Mouse (Mus musculus) hindbrain, embryonic 11.5 days (tissue): ENCODE results near the gene Ywhab. TPM values are rescaled to one million over a fixed set of nuclear protein-coding genes. Genes with fewer than 3 reads are reported as not detected.
A peak's percentile ranks its signal among the peaks of the same experiment; 100 is the strongest.

Experiments
- ATAC-seq: fragments of 200-750 bp; cut with Nextera tagmentation; 2 replicates; pipeline ENCODE4 v1.8.0; 2017; ENCODE audit warnings: mild to moderate bottlenecking, moderate TSS enrichment, moderate library complexity; ENCODE audit not compliant: low FRiP score
- DNase-seq: peaks from one replicate; pipeline ENCODE4 v3.0.0-alpha.2; 2015; ENCODE audit warnings: low spot score
- H3K27ac ChIP-seq: fragments of 300-500 bp; sonication (generic); 2 replicates; pipeline ENCODE4 v1.5.1; 2014; ENCODE audit warnings: mild to moderate bottlenecking, low read depth, low read length
- H3K27me3 ChIP-seq: fragments of 300-500 bp; sonication (generic); 2 replicates; pipeline ENCODE4 v1.6.1; 2014; ENCODE audit warnings: mild to moderate bottlenecking, low read length, moderate library complexity, mixed read lengths; ENCODE audit not compliant: control insufficient read depth, insufficient read depth
- H3K36me3 ChIP-seq: fragments of 300-500 bp; sonication (generic); 2 replicates; pipeline ENCODE4 v1.6.1; 2014; ENCODE audit warnings: mild to moderate bottlenecking, low read length, moderate library complexity, mixed read lengths; ENCODE audit not compliant: control insufficient read depth, insufficient read depth
- H3K4me1 ChIP-seq: fragments of 300-500 bp; sonication (generic); replicated peaks from 2 replicates; pipeline ENCODE4 v1.6.1; 2014; ENCODE audit warnings: low read length, mixed read lengths; ENCODE audit not compliant: control insufficient read depth, insufficient read depth
- H3K4me2 ChIP-seq: fragments of 300-500 bp; sonication (generic); replicated peaks from 2 replicates; pipeline ENCODE4 v1.6.1; 2014; ENCODE audit warnings: mild to moderate bottlenecking, low read depth, low read length
- H3K4me3 ChIP-seq: fragments of 300-500 bp; sonication (generic); 2 replicates; pipeline ENCODE4 v1.5.1; 2014; ENCODE audit warnings: low read depth, low read length
- H3K9ac ChIP-seq: fragments of 300-500 bp; sonication (generic); 2 replicates; pipeline ENCODE4 v1.6.1; 2014; ENCODE audit warnings: low read depth, low read length
- H3K9me3 ChIP-seq: fragments of 300-500 bp; sonication (generic); 2 replicates; pipeline ENCODE4 v1.6.1; 2016; ENCODE audit warnings: low read length; ENCODE audit not compliant: control insufficient read depth
- WGBS: fragments of 180-500 bp; shearing (Covaris S2); extraction: QIAGEN DNeasy Blood & Tissue Kit; methylation state at CpG from one replicate; pipeline ENCODE4 v1.1.7; 2014; 5-methylcytosine and 5-hydroxymethylcytosine counted together
- polyA plus RNA-seq: library from polyadenylated mRNA; unstranded; fragments of >200 nt; fragmentation: Nextera tagmentation; extraction: Ambion mirVana; gene quantifications from 2 replicates; pipeline ENCODE4 v1.2.1, GENCODE M21; 2014

The Ywhab gene
- 327 and 328 TPM in 2 replicates for polyA plus RNA-seq

GRCm38 (mm10) chr2:163994654-163994976 is at the start of gene Ywhab:
TSS of gene Ywhab (plus strand) at chr2:163994960.
- H3K9ac ChIP-seq, result peak within 1 kb of the TSS; percentile 74
- no peaks in the 10 kb centered on the region for H3K9me3 ChIP-seq
- peak within 1 kb of the TSS; percentile 82 for H3K27ac ChIP-seq
- H3K4me2 ChIP-seq, result peak within 1 kb of the TSS; percentile 56
- no peaks in the 10 kb centered on the region for H3K27me3 ChIP-seq
- WGBS, result 1% methylated on average over 14 of the region's 14 CpGs
- H3K4me3 ChIP-seq, result peak within 1 kb of the TSS; percentile 59
- no peak for DNase-seq
- H3K36me3 ChIP-seq, result no peaks in the 10 kb centered on the region
- ATAC-seq, result no peak
- H3K4me1 ChIP-seq, result peaks cover 5% of the 10 kb centered on the region

GRCm38 (mm10) chr2:163946221-163946620 is 48.5 kb upstream of the Ywhab start:
- no peak for ATAC-seq
- H3K36me3 ChIP-seq, result no peaks in the 10 kb centered on the region
- H3K27me3 ChIP-seq, result no peaks in the 10 kb centered on the region
- DNase-seq, result no peak
- no peak overlapping the region for H3K27ac ChIP-seq
- no peak overlapping the region for H3K4me2 ChIP-seq
- no peaks in the 10 kb centered on the region for H3K9me3 ChIP-seq
- H3K4me1 ChIP-seq, result no peaks in the 10 kb centered on the region
- H3K4me3 ChIP-seq, result no peak overlapping the region
- no peak overlapping the region for H3K9ac ChIP-seq
- 83% methylated on average over 15 of the region's 15 CpGs for WGBS

- 71% methylated on average over 7 of the region's 7 CpGs for WGBS
- DNase-seq, result no peak
These were observed 46.8 kb upstream of the Ywhab start for GRCm38 (mm10) chr2:163947976-163948375.

GRCm38 (mm10) chr2:163951770-163952169 is 43.0 kb upstream of the Ywhab start:
- H3K4me3 ChIP-seq, result no peak overlapping the region
- H3K36me3 ChIP-seq, result no peaks in the 10 kb centered on the region
- no peaks in the 10 kb centered on the region for H3K4me1 ChIP-seq
- no peak overlapping the region for H3K4me2 ChIP-seq
- no peak for ATAC-seq
- H3K9me3 ChIP-seq, result no peaks in the 10 kb centered on the region
- 24% methylated on average over 4 of the region's 4 CpGs for WGBS
- no peak overlapping the region for H3K9ac ChIP-seq
- no peaks in the 10 kb centered on the region for H3K27me3 ChIP-seq
- DNase-seq, result peak; percentile 71
- H3K27ac ChIP-seq, result no peak overlapping the region

More at GRCm38 (mm10) chr2:163947976-163948375, 46.8 kb upstream of the Ywhab start:
- Histone ChIP-seq H3K9ac (no peak overlapping the region), H3K4me1 (no peaks in the 10 kb centered on the region), H3K4me3 (no peak overlapping the region), H3K9me3 (no peaks in the 10 kb centered on the region), H3K27me3 (no peaks in the 10 kb centered on the region), H3K27ac (no peak overlapping the region), H3K4me2 (no peak overlapping the region), H3K36me3 (no peaks in the 10 kb centered on the region)
- no peak for ATAC-seq

GRCm38 (mm10) chr2:163953622-163954310 is 41.0 kb upstream of the Ywhab start:
- ATAC-seq, result no peak
- Histone ChIP-seq H3K36me3 (no peaks in the 10 kb centered on the region), H3K9ac (no peak overlapping the region), H3K4me3 (no peak overlapping the region), H3K4me2 (no peak overlapping the region), H3K27ac (no peak overlapping the region), H3K4me1 (no peaks in the 10 kb centered on the region), H3K27me3 (no peaks in the 10 kb centered on the region), H3K9me3 (no peaks in the 10 kb centered on the region)
- no peak for DNase-seq
- 74% methylated on average over 7 of the region's 7 CpGs for WGBS

GRCm38 (mm10) chr2:163964606-163965560 is 29.9 kb upstream of the Ywhab start:
- DNase-seq (peak; percentile 8), ATAC-seq (no peak)
- WGBS, result 75% methylated on average over 18 of the region's 19 CpGs
- Histone ChIP-seq H3K27ac (no peak overlapping the region), H3K9ac (no peak overlapping the region), H3K27me3 (no peaks in the 10 kb centered on the region), H3K4me1 (no peaks in the 10 kb centered on the region), H3K4me2 (no peak overlapping the region), H3K36me3 (no peaks in the 10 kb centered on the region), H3K4me3 (no peak overlapping the region), H3K9me3 (no peaks in the 10 kb centered on the region)

- H3K9ac ChIP-seq, result no peak overlapping the region
- ATAC-seq, result no peak
- no peaks in the 10 kb centered on the region for H3K27me3 ChIP-seq
- no peak overlapping the region for H3K4me3 ChIP-seq
- 72% methylated on average over 7 of the region's 7 CpGs for WGBS
- H3K4me2 ChIP-seq, result no peak overlapping the region
- no peak for DNase-seq
- no peaks in the 10 kb centered on the region for H3K4me1 ChIP-seq
- no peaks in the 10 kb centered on the region for H3K9me3 ChIP-seq
- no peak overlapping the region for H3K27ac ChIP-seq
- no peaks in the 10 kb centered on the region for H3K36me3 ChIP-seq
These were observed 29.1 kb upstream of the Ywhab start for GRCm38 (mm10) chr2:163965706-163966105.

GRCm38 (mm10) chr2:163968581-163968980 is 26.2 kb upstream of the Ywhab start:
- WGBS, result 3% methylated on average over 5 of the region's 5 CpGs
- peak; percentile 84 for DNase-seq
- Histone ChIP-seq H3K9ac (no peak overlapping the region), H3K4me1 (no peaks in the 10 kb centered on the region), H3K4me3 (no peak overlapping the region), H3K27me3 (no peaks in the 10 kb centered on the region), H3K27ac (no peak overlapping the region), H3K4me2 (no peak overlapping the region), H3K36me3 (no peaks in the 10 kb centered on the region), H3K9me3 (no peaks in the 10 kb centered on the region)
- no peak for ATAC-seq
